Mouse (Mus musculus): ENCODE data around the gene Cir1.

The Cir1 gene

DNA sequence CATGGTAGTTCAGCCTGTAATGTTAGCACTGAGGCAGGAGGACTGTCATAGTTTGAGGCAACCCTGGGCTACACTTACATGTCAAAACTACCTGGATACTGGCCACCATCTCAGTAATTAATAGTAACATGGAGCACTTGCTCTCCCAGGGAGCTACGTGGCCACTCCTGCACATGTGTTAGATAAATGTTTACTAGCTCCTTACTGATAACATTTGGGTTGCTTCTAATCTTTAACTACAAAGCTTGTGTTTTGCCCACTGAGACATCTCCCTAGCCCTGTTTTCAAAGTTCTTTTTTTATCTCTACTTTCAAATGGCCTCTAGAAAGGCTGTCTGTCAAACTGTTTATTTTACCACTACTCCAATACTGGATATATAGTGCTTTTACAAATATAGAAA lies 10.5 kb downstream of the Cir1 start:
- no peak for DNase-seq (ENCODE audit: low read depth)

DNA sequence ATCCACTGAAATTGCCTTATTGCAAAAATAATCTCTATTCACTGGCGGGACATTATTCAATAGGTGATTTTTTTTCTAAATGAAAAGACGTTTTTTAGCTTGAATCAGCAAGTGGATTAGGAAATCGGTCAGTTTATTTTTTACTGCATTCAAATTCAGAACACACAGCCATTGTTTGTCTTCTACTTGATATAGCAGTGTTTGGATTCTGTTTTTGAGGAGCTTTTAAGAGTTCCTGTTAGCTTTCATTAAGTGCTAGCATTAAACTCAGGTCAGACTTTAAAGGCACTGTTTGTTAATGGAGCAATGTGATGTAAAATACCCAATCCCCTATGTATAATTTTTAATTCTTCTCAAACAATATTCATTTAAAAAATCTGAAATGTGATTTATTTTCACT lies 13.7 kb downstream of the Cir1 start:
- DNase-seq (ENCODE audit: low read depth): no peak

DNA sequence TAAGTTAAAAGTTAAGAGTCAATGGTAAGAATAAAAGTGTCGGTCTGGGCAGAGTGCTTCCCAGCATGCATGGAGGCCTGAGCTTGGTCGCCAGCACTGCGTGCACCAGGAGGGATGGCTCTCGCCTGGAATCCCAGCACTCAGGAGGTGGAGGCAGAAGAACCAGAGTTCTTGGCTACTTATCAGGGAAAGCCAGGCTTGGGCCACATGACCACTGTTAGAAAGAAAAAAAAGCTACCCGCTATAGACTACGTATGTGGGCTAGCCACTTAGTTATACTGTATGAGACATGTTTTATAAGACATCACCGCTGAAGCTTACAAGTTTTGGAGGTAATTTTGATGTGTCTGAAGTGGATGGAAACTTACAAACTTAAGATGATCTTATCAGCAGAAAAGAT lies 14.3 kb downstream of the Cir1 start:
- no peak for DNase-seq (ENCODE audit: low read depth)

DNA sequence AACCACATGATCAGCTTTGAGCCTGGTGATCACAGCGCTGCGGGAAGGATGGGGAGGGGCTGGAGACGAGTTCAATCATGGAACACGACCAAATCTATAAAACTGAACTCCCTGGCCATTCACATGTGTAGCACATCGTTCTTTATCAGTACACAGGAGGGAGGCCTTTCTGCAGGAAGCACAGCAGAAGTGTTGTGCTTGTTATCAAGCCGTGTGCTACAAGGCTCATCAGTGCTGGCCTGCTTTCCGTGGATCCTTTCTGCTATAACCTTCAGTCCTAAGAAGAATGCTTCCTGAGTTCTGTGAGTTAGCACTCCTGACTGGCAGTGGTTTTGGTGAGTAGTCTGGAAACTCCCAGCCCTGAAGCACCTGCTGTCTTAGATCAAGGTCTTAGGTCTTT lies 17.5 kb downstream of the Cir1 start:
- DNase-seq (ENCODE audit: low read depth): no peak

DNA sequence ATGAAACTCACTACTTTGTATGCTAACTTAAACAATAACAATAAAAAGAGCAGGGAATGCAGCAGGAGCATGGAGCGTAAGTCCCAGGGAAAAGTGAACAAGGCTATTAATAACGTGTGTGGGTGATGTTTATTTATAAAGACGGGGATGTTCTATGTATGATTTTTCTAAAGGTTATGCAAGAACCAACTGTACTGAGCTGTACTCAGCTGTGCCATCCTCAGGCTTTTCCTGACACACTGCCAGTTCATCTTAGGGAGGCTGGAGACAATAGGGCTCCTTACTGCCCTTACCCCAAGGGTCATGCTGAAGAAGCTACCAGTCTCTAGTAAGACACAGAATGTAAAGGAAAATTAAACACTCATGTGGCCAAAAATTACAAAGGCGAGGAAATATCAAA lies 21.4 kb downstream of the Cir1 start:
- no peak for DNase-seq (ENCODE audit: low read depth)

DNA sequence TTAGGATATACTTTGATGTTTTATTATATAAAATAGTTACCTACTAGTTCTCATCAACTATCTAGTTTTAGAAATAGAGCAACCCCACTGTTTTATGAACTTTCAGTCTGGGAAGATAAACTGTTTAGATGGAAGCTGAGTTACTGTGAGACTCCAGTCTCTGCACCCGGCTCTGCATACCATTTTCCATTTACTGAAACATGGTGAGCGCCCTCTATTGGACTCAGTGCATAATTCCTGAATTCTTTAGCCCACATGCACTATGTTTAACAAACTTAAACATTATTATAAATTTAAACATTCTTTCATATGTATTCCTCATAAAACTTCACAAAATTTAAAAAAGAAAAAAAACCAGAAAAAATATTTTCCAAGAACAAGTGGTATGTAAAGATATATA lies 26.9 kb downstream of the Cir1 start:
- DNase-seq (ENCODE audit: low read depth): peak; percentile 53

DNA sequence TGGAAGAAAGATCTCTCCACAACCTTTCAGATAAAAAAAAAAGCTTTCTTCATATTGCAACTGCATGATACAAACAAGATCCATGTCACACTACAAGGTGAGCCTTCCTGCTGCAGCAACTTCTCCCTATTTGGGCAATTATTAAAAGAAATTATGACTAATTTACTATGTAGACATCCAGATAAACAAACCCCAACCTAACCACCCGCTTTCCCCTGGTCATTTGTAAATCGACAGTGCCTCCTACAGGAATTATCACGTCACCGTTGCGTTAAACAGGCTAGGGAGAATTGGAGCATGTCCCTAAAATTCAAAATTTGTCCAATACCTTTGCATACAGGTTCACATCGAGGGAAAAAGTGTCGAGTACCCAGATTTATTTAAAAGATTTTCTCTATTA lies 30.8 kb downstream of the Cir1 start:
- DNase-seq (ENCODE audit: low read depth): no peak

DNA sequence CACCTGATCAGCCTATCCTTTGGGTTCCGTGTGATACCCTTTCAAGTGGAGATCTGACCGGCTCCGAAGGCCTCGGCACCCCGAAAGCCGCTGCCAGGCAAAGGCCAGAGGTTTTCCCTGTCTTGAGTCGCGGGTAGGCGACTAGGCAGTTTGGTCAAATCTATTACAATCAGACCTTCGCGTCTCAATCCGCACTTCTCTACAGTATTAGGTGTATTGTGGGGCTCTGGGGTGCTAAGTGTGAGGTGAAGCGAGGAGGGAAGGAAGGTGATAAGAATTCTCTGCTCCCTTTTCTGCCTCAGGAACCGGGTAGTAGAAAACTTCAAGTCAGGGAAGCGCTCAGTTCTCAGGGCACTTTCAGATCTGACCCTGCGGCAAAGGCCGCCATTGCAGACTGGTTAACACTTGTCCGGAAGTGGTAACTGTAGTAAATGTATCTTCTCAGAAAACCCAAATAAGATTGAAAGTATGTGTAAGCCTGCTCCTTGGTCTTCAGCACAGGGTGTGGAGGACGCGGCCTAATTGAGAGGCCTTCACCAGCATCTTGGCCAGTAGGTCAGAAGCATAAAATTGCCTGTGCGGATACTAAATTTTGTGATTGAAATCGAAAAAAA lies 31.3 kb downstream of the Cir1 start:
- peak; percentile 44 for DNase-seq (ENCODE audit: low read depth)

DNA sequence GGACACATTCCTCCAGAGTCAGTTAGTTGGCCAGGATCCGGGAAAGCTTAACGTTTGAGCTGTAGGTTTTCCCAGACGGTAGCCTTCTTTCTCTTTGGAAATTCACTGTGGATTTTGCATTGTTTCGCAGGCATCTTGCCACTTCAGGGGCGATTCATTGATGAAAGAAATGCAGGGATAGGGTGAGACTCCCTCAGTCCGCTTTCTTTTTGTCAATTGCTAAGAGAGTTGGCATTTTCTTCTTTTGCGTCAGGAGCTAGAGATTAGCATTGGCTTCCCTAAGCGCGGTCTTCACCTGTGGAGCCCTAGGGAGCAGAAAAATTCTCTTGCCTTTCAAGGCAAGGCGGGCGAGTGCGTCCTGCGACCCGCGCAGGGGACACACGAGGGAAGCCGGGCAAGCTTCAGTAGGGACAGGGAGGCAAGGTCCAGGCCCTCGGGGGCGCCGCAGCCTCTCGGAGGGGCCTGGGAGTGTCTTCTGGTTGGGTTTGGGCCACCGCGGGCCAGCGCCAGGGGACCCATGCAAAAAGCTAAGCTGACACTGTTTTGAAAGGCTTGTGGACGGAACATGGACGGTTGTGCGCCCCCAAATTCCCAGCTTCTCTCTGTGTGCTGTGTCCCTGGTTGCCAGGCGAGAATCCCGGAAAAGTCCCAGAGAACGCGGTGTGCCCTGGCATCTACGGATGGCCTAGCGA lies 32.0 kb downstream of the Cir1 start:
- DNase-seq (ENCODE audit: low read depth): peak; percentile 36

DNA sequence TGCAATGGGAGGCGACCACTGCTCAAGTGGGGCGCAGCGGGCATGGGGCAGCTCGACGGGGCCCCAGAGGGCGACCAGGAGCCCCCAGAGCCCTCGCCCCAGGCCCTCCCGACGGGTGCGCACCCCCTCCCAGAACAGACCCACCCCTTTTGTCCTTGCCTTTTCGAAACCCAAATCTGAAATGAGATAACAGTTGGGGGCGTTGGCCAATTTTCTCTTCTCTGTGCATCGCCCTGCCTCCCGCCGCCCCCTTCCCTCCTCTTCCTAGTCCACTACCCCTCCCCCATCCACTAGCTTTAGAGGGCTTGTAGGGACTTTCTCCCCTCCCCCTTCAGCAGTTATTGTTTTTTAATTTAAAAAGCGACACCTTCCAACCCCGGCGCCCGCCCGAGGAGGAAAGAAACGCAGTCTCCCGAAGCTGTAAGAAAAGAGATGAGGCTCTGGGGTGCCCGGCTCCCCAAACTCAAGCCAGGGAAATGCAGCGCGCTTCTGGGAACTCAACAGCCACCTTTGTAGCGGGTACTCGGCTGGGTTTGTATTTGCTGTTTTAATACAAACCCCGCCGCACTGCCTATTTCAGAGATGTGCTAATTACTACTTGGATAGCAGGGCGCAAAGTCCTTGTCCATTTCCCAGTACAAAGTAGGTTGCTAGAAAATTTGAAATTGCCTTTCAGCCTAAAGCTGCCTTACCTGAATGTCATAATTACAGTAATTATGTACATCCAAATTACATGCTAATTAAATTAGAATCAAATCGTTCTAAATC lies 33.0 kb downstream of the Cir1 start:
- peak; percentile 21 for DNase-seq (ENCODE audit: low read depth)

DNA sequence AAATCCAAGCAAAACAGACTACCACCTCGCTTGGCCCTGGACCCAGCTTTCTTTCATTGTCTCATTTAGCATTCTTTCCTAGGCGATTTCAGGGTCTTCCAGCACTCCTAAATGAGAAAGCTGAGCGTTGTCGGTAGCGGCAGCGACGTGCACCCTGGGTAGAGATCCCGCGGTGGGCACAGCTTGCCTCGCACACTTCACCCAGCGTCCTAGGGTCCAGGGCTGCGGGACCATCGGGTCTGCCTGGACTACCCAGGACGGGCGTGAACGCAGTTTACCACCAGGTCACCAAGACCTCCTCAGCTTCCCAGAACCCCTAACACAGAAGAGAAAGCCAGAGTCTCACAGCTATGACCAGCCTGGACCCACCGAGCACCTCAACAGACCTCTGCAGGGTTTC lies 33.6 kb downstream of the Cir1 start:
- no peak for DNase-seq (ENCODE audit: low read depth)

DNA sequence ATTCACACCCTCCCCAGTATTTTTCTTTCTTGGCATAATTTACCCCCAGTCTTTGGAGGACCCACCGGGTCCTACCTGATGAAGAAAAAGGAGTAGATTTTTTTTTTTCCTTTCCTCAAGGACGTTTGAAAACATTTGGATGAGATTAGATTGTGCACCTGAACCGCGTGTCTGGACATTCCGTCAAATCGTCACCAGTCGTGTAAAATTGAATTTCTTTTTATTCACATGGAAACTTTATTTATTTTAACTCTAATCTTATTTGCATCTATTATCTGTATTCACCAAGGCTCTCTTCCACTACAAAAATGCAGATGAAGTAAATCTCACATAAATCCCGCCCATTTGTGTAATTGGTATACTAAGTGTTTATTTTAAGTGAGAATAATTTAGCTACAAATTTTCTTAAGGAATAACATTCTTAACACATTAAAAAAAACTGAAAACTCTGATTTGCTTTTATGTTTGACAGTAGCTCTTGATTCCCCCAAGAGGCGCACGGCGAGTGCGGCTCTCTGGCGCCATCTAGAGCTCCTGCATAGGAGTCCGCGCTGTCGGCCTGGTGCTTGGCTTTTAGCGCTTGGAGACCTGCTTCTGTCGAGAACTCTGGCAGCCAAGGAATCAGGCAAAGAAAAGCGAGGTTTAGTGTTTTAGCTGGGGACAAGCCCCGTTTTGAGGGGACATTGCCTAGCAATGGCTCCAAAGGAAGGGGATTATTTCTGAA lies 34.2 kb downstream of the Cir1 start:
- DNase-seq (ENCODE audit: low read depth): peak; percentile 93

DNA sequence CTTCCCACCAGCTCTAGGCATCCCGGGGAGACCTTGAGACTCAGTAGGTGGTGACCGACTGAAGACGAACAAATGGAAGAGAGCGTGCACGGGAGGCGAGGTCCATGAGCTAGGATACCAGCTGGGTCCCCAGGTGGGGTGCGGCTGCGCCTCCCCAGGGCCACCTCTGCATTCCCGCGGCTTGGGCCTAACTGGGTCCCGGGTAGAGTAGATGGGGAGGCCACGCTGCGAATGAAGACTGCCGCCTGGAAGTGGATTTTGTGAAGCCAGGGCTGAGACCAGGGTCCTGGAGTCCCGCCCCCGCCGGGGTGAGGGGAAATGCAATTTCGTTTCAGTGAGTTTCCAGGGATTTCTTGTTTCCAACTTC lies 34.8 kb downstream of the Cir1 start:
- DNase-seq (ENCODE audit: low read depth): peak; percentile 37

DNA sequence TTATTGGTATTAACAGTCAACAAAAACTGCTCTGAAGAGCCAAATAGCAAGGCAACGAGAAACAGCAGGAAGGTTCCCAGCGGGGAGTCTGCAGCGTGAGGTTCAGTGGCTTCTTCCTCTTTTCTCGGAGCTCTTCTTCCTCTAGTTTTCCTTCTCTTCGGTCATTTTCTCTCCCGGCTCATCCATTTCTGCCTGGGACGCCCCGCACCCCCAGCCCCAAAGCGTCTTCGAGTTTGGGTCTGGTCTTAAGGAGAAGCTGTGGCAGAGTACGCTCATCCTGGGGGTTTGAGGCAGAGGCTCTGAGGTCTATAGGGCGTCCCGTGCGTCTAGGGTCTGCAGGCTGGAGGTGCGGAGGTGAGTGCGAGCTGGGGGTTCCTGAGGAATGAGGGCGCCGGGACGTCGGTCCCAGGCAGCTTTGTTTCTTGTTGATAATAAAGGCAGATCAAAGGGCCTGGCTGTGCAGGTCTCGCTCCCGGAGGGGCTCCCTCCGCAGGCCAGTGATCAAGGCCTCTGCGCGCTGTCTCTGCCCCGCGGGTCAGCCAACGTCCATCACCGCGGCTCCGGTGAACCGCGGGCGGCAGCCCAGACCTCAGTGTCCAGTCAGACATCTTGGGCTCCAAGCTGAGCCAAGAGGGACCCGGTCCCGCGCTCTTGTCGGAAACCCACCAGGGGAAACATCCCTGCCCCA lies 35.3 kb downstream of the Cir1 start:
- peak; percentile 48 for DNase-seq (ENCODE audit: low read depth)

DNA sequence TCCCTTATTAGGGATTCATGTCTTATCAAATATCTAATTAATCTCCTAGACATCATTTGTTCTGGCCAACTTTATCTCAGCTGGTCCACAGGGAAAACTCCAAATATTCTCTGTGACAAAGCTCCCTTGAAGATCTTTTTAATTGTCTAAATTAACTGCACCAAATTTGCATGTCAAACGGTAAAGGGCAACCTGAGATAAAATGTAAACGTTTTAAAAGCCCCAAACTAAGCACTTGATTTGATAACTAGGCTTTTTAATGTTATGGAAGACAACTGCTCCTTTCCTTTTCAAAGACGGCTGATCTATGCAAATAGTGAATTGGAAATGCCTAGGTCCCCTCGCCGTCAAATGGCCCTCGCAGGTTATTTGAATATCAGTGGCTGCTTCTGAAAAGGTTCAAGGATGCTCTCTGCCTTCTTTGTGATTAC lies 36.3 kb downstream of the Cir1 start:
- DNase-seq (ENCODE audit: low read depth): peak; percentile 39

DNA sequence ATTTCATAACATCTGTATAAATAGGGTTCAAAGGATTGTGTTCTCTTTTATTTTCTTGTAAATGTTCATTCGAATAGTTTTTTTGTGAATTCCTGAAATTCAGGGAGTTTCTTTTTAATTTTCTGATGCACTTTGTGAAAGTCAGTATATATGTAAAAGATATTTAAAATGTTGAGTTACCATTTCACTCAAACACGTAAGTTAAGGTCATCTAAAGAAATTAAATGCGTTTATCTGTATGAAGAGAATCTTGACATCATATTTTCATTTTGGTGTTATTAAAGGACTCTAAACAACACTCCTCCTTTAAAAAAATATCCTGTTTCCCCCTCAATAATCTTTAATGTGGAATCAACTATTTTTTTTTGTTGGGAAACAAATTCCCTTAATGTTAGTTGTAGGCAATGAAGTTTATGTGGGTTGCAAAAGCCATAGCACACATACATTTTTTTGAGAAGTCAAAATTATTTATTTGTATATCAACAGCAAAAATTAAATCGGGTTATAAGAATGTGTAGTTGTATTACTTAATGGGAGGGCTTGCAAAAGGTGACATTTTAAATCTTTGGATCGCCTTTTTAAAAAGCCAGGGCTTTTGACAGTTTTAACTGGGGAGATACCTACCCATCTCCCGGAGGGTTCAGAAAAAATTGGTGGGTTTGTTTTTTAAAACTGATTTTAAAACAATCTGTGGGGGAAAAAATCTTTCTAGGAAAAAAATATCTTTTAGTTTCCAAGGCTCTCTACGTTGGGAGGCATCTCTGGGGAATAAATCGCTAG lies 37.0 kb downstream of the Cir1 start:
- peak; percentile 37 for DNase-seq (ENCODE audit: low read depth)

DNA sequence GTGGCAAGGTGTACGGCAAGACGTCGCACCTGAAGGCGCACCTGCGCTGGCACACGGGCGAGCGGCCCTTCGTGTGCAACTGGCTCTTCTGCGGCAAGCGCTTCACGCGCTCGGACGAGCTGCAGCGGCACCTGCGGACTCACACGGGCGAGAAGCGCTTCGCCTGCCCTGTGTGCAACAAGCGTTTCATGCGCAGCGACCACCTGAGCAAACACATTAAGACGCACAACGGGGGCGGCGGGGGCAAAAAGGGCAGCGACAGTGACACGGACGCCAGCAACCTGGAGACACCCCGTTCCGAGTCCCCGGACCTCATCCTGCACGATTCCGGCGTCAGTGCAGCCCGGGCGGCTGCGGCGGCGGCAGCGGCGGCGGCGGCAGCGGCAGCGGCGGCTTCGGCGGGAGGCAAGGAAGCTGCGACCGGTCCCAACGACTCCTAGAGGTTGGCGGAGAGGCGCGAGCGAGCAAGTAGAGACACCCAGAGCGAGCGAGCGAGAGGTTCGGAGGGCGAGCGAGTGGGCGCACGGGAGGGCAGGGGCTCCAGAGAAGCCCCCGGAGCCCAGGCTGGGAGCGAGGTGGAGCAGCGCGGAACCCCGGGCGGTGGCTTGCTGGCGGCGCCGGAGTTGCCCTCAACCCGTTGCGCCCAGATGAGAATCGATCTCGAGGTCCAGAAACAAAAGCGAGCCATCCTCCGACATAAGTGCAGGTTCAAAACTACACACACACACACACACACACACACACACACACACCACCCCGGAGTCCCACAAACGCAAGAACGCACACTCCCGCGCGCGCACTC lies 38.2 kb downstream of the Cir1 start:
- DNase-seq (ENCODE audit: low read depth): peak; percentile 64

DNA sequence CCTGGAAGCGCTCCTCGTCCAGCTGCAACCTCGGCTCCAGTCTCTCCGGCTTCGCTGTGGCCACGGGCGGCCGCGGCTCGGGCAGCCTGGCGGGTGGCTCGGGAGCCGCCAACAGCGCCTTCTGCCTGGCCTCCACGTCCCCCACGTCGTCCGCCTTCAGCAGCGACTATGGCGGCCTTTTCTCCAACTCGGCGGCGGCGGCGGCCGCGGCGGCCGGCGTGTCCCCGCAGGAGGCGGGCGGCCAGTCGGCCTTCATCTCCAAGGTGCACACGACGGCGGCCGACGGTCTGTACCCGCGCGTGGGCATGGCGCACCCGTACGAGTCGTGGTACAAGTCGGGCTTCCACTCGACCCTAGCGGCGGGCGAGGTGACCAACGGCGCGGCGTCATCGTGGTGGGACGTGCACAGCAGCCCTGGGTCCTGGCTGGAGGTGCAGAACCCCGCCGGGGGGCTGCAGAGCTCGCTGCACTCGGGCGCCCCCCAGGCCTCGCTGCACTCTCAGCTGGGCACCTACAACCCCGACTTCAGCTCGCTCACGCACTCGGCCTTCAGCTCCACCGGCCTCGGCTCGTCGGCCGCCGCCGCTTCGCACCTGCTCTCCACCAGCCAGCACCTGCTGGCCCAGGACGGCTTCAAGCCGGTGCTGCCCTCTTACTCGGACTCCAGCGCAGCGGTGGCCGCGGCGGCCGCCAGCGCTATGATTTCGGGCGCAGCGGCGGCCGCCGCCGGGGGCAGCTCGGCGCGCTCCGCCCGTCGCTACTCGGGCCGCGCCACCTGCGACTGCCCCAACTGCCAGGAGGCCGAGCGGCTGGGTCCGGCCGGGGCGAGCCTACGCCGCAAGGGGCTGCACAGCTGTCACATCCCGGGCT lies 39.0 kb downstream of the Cir1 start:
- DNase-seq (ENCODE audit: low read depth): peak; percentile 48
